Mouse (Mus musculus) adrenal gland, postnatal 14 days (tissue): ENCODE measurements around the gene Unk. TPM values are rescaled to one million over a fixed set of nuclear protein-coding genes. Genes with fewer than 3 reads are reported as not detected.

Experiments
- DNase-seq: peaks from one replicate; pipeline ENCODE4 v3.0.0; 2021; ENCODE audit warnings: mixed read lengths
- total RNA-seq: library from RNA; stranded (reverse); gene quantifications from 2 replicates; pipeline ENCODE4 v1.2.3, GENCODE M21; 2021

Unk gene
- total RNA-seq, 1 experiment from 2014 or later, result 20.6 TPM

GRCm38 (mm10) chr11:116064187-116064867 lies 34.2 kb downstream of the Unk start:
- peak; percentile 35 for DNase-seq

GRCm38 (mm10) chr11:116065345-116065744 lies 35.2 kb downstream of the Unk start:
- DNase-seq, result no peak

DNA sequence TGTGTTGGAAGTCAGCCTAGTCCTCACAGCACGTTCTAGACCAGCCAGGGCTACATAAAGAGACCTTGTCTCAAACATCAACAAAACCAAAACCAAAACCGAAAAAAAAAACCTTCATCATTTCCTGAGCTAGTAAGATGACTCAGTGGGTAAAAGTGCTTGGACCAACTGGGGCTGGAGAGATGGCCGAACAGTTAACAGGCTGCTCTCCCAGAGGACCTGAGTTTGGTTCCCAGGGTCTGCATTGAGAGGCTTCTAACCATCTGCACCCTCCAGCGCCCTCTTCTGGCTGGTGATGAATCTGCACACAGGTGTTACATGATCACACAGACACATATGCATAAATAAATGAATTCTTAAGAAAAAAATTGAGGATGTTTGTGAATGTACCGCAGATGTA lies 41.4 kb downstream of the Unk start:
- peak; percentile 65 for DNase-seq

GRCm38 (mm10) chr11:116072608-116073007 lies 42.5 kb downstream of the Unk start:
- no peak for DNase-seq

GRCm38 (mm10) chr11:116074436-116074991 lies 44.4 kb downstream of the Unk start:
- no peak for DNase-seq

DNA sequence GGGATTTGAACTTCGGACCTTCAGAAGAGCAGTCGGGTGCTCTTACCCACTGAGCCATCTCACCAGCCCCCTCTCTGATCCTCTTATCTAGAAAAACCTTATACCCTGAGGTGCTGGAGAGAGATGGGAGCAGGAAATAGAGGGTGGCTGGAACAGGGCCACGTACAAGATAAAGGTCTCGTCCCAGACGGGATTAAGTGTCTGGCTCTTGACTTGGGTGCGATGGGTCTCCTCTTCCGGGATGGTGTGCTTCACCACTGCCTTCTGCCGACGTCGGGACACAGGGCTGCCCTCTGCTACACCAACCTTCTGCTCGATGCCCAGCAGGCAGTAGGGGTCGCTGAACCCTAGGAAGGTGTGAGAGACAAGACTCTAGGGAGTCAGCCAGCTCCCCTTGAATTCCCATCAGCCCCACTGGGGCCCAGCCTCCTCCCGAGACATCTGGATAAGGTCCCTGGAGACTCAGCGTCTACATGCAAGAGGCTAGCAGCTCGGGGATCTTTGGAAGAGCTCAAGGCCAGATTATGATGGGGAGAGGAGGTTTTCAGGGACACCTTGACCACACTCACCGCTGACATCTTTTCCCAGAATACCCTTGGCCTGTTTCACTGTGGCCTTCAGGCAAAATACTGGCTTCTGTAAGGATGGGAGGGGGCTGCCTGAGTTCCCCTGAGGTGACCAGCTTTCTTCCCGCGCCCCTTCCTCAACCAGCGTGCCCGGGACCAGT lies 45.6 kb downstream of the Unk start:
- peak; percentile 47 for DNase-seq

- DNase-seq, result no peak
Observed at GRCm38 (mm10) chr11:116076266-116076540, 46.1 kb downstream of the Unk start.

GRCm38 (mm10) chr11:116076836-116077235 lies 46.7 kb downstream of the Unk start:
- no peak for DNase-seq

GRCm38 (mm10) chr11:116077446-116078204 lies 47.5 kb downstream of the Unk start, which contains the start of gene Unc13d:
Gene Unc13d, minus strand, starts transcription at chr11:116077961.
- DNase-seq, result peak; percentile 47

GRCm38 (mm10) chr11:116078221-116078620 lies 48.1 kb downstream of the Unk start:
- peak; percentile 73 for DNase-seq

DNA sequence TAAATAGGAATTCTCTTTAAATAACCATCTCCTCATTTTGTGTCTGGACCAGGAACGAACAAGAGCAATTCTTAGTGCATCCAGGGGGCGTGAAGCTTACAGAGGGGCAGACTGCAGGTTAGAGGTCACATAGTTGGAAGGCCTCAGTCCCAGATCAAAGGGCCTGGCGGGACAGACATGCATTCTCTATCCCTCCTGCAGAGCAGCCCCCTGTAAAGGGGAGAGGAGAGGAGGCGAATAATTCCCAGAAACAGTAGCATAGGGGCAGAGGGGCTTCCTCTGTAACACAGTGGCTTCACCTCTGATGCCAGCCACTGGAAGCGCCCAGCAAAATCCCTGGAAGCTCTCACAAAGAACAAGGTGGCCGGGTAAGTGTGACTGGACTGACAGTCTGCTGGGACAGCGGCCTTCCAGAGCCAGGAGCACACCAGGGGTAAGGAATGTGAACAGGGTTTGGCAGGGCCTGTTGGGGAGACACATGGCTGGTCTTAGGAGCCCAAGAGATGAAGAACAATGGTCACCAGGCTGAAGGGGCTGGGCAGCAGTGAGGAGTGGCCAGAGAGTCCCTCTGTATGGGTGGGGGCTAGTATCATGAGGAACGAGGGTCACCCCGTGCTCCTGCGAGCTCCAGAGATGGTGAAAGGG lies 48.7 kb downstream of the Unk start:
- no peak for DNase-seq

GRCm38 (mm10) chr11:116079511-116079910 lies 49.4 kb downstream of the Unk start:
- DNase-seq, result peak; percentile 72

GRCm38 (mm10) chr11:116081081-116081480 lies 51.0 kb downstream of the Unk start:
- DNase-seq, result peak; percentile 67

DNA sequence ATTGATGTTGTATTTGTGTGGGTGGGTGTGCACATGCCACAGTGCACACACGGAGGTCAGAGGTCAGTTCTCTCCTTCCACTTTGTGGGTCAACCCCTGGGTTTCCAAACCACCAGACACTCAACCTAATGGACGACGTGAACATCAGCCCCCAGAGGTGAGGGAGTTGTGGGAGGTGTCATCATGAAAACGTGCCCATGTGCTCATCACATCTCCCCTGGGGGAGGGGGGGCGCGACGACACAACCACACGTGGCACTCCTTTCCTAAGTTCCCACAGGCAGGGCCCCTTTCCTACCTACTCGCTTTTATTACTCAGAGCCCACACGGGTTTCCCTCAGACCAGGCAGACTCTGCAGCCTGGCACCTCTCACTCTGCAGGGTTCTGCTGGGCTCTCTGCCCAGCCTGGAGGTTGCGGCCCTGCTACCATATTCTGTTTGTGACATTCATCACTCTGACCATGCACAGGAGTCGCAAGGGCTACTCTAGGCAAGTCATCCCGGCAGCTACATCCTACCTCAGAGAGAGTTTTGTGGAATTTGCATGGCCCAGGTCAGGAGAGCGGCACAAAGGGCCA lies 53.1 kb downstream of the Unk start:
- no peak for DNase-seq

DNA sequence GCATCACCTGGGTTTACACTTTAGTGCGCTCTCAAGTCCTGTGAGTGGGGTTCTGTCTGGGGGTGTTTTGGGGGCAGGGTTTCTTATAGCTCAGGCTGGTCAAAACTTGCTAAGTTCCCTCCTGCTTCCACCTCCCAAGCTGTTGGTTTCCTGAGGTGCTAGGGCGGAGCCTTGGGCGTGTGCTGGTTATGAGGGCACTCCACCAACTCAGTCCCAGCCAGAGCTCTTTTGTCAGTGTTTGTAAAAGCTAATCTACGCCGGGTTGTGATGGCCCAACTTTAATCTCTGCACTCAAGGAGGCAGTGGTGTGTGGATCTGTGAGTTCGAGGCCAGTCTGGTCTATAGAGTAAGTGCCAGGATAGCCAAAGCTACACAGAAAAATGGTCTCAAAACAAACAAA lies 54.0 kb downstream of the Unk start:
- DNase-seq, result no peak

DNA sequence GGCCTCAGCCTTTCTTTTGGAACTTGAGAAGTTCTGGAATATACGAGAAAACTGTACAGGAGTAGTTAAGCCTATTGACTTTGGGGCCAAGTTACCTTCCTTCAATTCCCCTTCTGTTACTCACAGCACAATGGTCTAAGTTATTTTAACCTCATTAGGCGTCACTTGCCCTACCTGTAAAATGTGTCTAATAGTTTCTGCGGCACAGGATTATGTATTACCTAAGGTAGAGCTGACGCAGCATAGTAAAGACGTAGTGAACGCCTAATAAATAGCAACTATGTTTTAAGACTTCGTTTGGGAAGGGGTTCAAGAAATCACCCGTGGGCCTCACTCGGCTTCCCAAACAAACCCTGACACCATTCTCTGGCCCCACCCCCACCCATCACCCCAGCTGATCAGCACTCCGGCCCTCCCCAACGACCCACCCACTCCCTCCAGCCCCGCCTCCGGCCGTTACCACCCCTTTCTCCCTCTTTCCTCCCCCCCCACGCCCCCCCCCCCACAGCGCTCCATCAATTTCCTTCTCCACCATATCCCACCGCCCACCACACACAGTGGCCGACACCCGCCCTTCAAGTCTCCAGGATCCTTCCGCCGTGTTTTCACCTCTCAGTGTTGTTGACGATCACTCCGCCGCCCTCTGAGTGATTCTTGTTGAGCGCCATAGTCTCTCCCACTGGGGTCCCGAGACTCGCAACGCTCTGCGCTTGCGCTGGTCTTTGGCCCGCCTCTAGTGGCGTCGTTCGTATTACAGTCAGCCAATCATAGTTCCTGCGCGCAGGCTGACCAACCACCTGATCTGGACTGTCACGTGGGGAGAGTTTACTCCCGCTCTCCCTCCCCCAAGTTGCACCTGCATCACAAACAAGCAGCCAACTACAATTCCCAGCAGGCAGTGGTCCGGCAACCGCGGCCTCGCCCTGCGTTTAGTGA lies 56.4 kb downstream of the Unk start, which contains the start of gene Wbp2:
Gene Wbp2 (minus strand): TSS at position 738 of the 936 bp plus-strand sequence.
- DNase-seq, result peak; percentile 98

- peak; percentile 94 for DNase-seq
Observed at GRCm38 (mm10) chr11:116087194-116088130, 57.3 kb downstream of the Unk start.

DNA sequence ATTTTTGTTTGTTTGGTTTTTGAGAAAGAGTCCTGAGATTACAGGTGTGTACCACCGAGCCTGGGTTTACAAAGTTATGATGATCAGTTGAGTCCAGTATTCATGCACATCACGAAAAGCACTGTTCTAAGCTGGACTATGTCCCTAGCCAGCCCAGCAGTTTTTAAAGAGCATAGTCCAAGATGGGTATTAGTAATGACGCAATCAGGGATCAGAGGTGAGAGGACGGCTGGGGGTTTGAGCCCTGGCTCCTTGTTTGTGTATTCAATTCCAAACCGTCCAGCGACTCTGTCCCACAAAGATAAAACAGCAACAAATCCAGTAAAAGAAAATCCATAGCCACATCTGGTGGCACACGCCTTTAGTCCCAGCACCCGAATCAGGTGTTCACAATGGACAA lies 58.1 kb downstream of the Unk start:
- no peak for DNase-seq

GRCm38 (mm10) chr11:116088741-116089394 lies 58.7 kb downstream of the Unk start:
- no peak for DNase-seq
